Mouse (Mus musculus): ENCODE data around the gene Cacng3. TPM values are rescaled to one million over a fixed set of nuclear protein-coding genes. Genes with fewer than 3 reads are reported as not detected.

Cacng3 gene
- total and polyA plus RNA-seq, 2 experiments from 2014 or later: 0.05 TPM; not detected in 1

DNA sequence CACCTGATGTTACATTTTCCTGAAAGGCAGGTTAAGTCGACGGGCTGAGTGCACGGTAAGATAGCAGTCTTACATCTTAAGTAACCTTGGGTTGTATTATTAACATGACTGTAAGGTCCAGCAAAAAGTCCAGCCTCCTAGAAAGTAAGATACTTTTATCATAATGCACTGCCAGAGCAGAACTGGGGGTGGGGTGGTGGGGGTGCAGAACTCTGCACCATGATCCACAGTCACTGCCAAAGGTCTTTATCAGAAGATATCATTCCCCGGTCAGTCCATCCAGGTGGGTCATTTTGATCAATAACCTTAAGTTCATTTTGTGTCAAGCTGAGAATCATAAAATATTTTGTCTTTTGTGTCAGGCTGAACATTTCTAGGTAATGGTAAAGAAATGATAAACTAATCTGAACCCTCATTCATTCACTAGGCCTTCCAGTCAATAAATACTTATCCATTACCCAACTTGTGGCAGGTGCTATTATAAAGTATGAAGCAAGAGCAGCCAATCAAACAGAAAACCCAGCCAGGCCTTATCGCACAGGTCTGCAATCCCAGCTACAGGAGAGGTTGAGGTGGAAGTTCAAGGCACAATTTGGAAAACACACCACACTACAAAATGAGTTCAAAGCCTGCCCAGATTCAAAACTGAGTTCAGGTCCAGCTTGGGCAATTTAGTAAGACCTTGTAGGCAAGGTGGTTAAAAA lies 12.7 kb upstream of the Cacng3 start:
- Histone ChIP-seq H3K4me2 (ENCODE audit: low read depth, low read length) (no peak overlapping the region), H3K9ac (replicated peaks; ENCODE audit: low read depth, low read length) (no peak overlapping the region), H3K27me3 (ENCODE audit: control insufficient read depth, insufficient read depth, low read length) (no peaks in the 10 kb centered on the region), H3K36me3 (replicated peaks; ENCODE audit: control insufficient read depth, insufficient read depth, low read length) (no peaks in the 10 kb centered on the region), H3K27ac (ENCODE audit: low read depth) (no peak overlapping the region), H3K4me3 (ENCODE audit: low read depth, low read length) (no peak overlapping the region), H3K9me3 (replicated peaks; ENCODE audit: control insufficient read depth, low read length) (no peaks in the 10 kb centered on the region), H3K4me1 (ENCODE audit: control insufficient read depth, insufficient read depth) (no peaks in the 10 kb centered on the region)
- ATAC-seq (ENCODE audit: insufficient read depth, low read depth) (no peak), DNase-seq (ENCODE audit: low spot score) (no peak)
- TF ChIP-seq EP300 (IDR thresholded peaks at IDR 0.05; ENCODE audit: low read depth): no peak
- 87% methylated on average over 5 of the region's 5 CpGs for WGBS

GRCm38 (mm10) chr7:122665311-122666049 lies 4.8 kb upstream of the Cacng3 start:
- H3K9me3 ChIP-seq (replicated peaks; ENCODE audit: control insufficient read depth, low read length): no peaks in the 10 kb centered on the region
- H3K9ac ChIP-seq (replicated peaks; ENCODE audit: low read depth, low read length): no peak overlapping the region
- no peak overlapping the region for H3K4me3 ChIP-seq (ENCODE audit: low read depth, low read length)
- no peaks in the 10 kb centered on the region for H3K27me3 ChIP-seq (ENCODE audit: control insufficient read depth, insufficient read depth, low read length)
- H3K4me1 ChIP-seq (ENCODE audit: control insufficient read depth, insufficient read depth): no peaks in the 10 kb centered on the region
- TF ChIP-seq EP300 (IDR thresholded peaks at IDR 0.05; ENCODE audit: low read depth) (no peak), CTCF (IDR thresholded peaks at IDR 0.05; ENCODE audit: low read depth) (no peak)
- no peaks in the 10 kb centered on the region for H3K36me3 ChIP-seq (replicated peaks; ENCODE audit: control insufficient read depth, insufficient read depth, low read length)
- no peak for ATAC-seq (ENCODE audit: insufficient read depth, low read depth)
- WGBS: 57% methylated on average over 7 of the region's 7 CpGs
- no peak overlapping the region for H3K4me2 ChIP-seq (ENCODE audit: low read depth, low read length)
- DNase-seq (ENCODE audit: low spot score): no peak
- no peak overlapping the region for H3K27ac ChIP-seq (ENCODE audit: low read depth)

GRCm38 (mm10) chr7:122667903-122668302 lies 2.4 kb upstream of the Cacng3 start:
- WGBS: 23% methylated on average over 5 of the region's 5 CpGs
- ATAC-seq (ENCODE audit: insufficient read depth, low read depth) (no peak), DNase-seq (ENCODE audit: low spot score) (no peak)
- no peaks in the 10 kb centered on the region for H3K36me3 ChIP-seq (replicated peaks; ENCODE audit: control insufficient read depth, insufficient read depth, low read length)
- H3K9me3 ChIP-seq (replicated peaks; ENCODE audit: control insufficient read depth, low read length): no peaks in the 10 kb centered on the region
- H3K4me3 ChIP-seq (ENCODE audit: low read depth, low read length): no peak overlapping the region
- TF ChIP-seq EP300 (IDR thresholded peaks at IDR 0.05; ENCODE audit: low read depth): no peak
- peak; percentile 32; the same call in 1 of the 2 replicates for TF ChIP-seq CTCF (IDR thresholded peaks at IDR 0.05; ENCODE audit: low read depth)
- H3K27me3 ChIP-seq (ENCODE audit: control insufficient read depth, insufficient read depth, low read length): no peaks in the 10 kb centered on the region
- no peak overlapping the region for H3K9ac ChIP-seq (replicated peaks; ENCODE audit: low read depth, low read length)
- H3K4me1 ChIP-seq (ENCODE audit: control insufficient read depth, insufficient read depth): no peaks in the 10 kb centered on the region
- H3K27ac ChIP-seq (ENCODE audit: low read depth): no peak overlapping the region
- H3K4me2 ChIP-seq (ENCODE audit: low read depth, low read length): no peak overlapping the region

GRCm38 (mm10) chr7:122670873-122671641 lies 765 bp downstream of the Cacng3 start:
- no peak for TF ChIP-seq EP300 (IDR thresholded peaks at IDR 0.05; ENCODE audit: low read depth)
- no peak for TF ChIP-seq CTCF (IDR thresholded peaks at IDR 0.05; ENCODE audit: low read depth)

DNA sequence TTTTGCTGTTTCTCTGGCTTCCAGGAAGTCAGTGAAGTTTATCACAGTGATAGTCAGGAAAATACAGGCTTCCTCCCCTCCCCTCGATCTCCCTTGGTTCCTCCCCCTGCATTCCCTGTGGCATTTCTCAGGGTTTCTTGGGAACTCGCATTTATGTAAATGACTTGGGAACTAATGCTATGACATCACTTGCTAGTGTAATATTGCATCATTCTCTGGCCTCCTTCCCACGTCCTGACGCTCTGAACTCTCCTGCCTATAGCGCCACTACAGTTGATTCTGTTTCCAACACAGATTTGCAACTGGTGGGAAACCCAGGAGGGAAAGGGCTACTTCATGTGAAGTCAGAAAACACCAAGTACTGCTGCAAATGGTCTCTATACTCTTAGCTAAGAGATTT lies 2.7 kb downstream of the Cacng3 start:
- Histone ChIP-seq H3K9ac (replicated peaks; ENCODE audit: low read depth, low read length) (no peak overlapping the region), H3K4me2 (ENCODE audit: low read depth, low read length) (no peak overlapping the region), H3K4me3 (ENCODE audit: low read depth, low read length) (no peak overlapping the region), H3K27me3 (ENCODE audit: control insufficient read depth, insufficient read depth, low read length) (no peaks in the 10 kb centered on the region), H3K36me3 (replicated peaks; ENCODE audit: control insufficient read depth, insufficient read depth, low read length) (no peaks in the 10 kb centered on the region), H3K9me3 (replicated peaks; ENCODE audit: control insufficient read depth, low read length) (no peaks in the 10 kb centered on the region), H3K27ac (ENCODE audit: low read depth) (no peak overlapping the region), H3K4me1 (ENCODE audit: control insufficient read depth, insufficient read depth) (no peaks in the 10 kb centered on the region)
- TF ChIP-seq EP300 (IDR thresholded peaks at IDR 0.05; ENCODE audit: low read depth): no peak
- TF ChIP-seq CTCF (IDR thresholded peaks at IDR 0.05; ENCODE audit: low read depth): no peak
- DNase-seq (ENCODE audit: low spot score): no peak
- WGBS: 27% methylated on average over 5 of the region's 5 CpGs
- no peak for ATAC-seq (ENCODE audit: insufficient read depth, low read depth)

More at GRCm38 (mm10) chr7:122670873-122671641, 765 bp downstream of the Cacng3 start:
- H3K4me2 ChIP-seq (ENCODE audit: low read depth, low read length): no peak overlapping the region
- H3K4me1 ChIP-seq (ENCODE audit: control insufficient read depth, insufficient read depth): no peaks in the 10 kb centered on the region
- ATAC-seq (ENCODE audit: insufficient read depth, low read depth) (peak; percentile 93), DNase-seq (ENCODE audit: low spot score) (peak; percentile 94)
- H3K9me3 ChIP-seq (replicated peaks; ENCODE audit: control insufficient read depth, low read length): no peaks in the 10 kb centered on the region
- no peaks in the 10 kb centered on the region for H3K36me3 ChIP-seq (replicated peaks; ENCODE audit: control insufficient read depth, insufficient read depth, low read length)
- 7% methylated on average over 42 of the region's 45 CpGs for WGBS
- H3K27ac ChIP-seq (ENCODE audit: low read depth): no peak overlapping the region
- no peak overlapping the region for H3K9ac ChIP-seq (replicated peaks; ENCODE audit: low read depth, low read length)
- no peak overlapping the region for H3K4me3 ChIP-seq (ENCODE audit: low read depth, low read length)
- H3K27me3 ChIP-seq (ENCODE audit: control insufficient read depth, insufficient read depth, low read length): no peaks in the 10 kb centered on the region

Measured in heart, postnatal 0 days (tissue).